Mouse (Mus musculus) forebrain, embryonic 10.5 days (tissue): Measurements from ENCODE around the gene Gm10770. TPM values are rescaled to one million over a fixed set of nuclear protein-coding genes. Genes with fewer than 3 reads are reported as not detected.
"Not testable (repeated sequence)": the region's sequence is repeated elsewhere in the genome, so short reads cannot be mapped to it uniquely, and the experiment has no call there.

Experiments
- DNase-seq: peaks from one replicate; pipeline ENCODE4 v3.0.0-alpha.2; 2017; ENCODE audit warnings: low spot score; ENCODE audit errors: extremely low spot score
- H3K27ac ChIP-seq: fragments of 300-500 bp; sonication (generic); 2 replicates; pipeline ENCODE4 v1.5.1; 2016; ENCODE audit warnings: mild to moderate bottlenecking
- H3K27me3 ChIP-seq: fragments of 300-500 bp; sonication (generic); 2 replicates; pipeline ENCODE4 v1.6.1; 2016; ENCODE audit warnings: mild to moderate bottlenecking; ENCODE audit not compliant: poor library complexity, severe bottlenecking
- H3K36me3 ChIP-seq: fragments of 300-500 bp; sonication (generic); replicated peaks from 2 replicates; pipeline ENCODE4 v1.6.1; 2016; ENCODE audit warnings: mild to moderate bottlenecking, moderate library complexity
- H3K4me1 ChIP-seq: fragments of 300-500 bp; sonication (generic); 2 replicates; pipeline ENCODE4 v1.6.1; 2016
- H3K4me3 ChIP-seq: fragments of 300-500 bp; sonication (generic); 2 replicates; pipeline ENCODE4 v1.5.1; 2016; ENCODE audit warnings: mild to moderate bottlenecking, moderate library complexity
- H3K9me3 ChIP-seq: fragments of 300-500 bp; sonication (generic); 2 replicates; pipeline ENCODE4 v1.6.1; 2016; ENCODE audit warnings: mild to moderate bottlenecking, moderate library complexity
- WGBS: fragments of 180-500 bp; shearing (Covaris S2); methylation state at CpG from one replicate; pipeline ENCODE4 v1.1.7; 2016; 5-methylcytosine and 5-hydroxymethylcytosine counted together
- polyA plus RNA-seq: library from polyadenylated mRNA; unstranded; fragments of >200 nt; fragmentation: Nextera tagmentation; extraction: Ambion mirVana; gene quantifications from 2 replicates; pipeline ENCODE4 v1.2.1, GENCODE M21; 2016

Gm10770 gene
- not detected in 2 replicates for polyA plus RNA-seq

DNA sequence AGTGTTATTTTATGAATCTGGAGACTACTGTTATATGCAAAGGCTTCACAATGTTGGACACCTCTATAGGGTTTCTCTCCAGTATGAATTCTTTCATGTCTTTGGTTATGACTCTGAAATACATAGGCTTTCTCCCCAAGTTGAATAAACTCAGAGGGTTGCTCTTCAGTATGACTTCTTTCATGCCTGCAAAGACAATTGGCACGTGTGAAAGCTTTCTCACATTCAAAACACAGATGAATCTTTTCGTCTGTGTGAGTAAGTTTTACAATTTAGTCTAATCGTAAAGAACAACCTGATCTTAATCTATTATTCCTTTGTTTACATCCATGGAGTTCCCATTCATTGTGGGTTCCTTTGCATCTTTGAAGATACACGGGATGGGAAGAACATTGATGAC, at the start of gene Gm10770:
TSS of gene Gm10770 (minus strand) at position 101 of the 400 bp plus-strand sequence.
- not testable (repeated sequence) for DNase-seq, H3K27me3 ChIP-seq, H3K4me1 ChIP-seq, H3K27ac ChIP-seq, H3K36me3 ChIP-seq, H3K4me3 ChIP-seq
- 86% methylated on average over 4 of the region's 4 CpGs for WGBS
- H3K9me3 ChIP-seq, result peaks cover 24% of the 10 kb centered on the region

DNA sequence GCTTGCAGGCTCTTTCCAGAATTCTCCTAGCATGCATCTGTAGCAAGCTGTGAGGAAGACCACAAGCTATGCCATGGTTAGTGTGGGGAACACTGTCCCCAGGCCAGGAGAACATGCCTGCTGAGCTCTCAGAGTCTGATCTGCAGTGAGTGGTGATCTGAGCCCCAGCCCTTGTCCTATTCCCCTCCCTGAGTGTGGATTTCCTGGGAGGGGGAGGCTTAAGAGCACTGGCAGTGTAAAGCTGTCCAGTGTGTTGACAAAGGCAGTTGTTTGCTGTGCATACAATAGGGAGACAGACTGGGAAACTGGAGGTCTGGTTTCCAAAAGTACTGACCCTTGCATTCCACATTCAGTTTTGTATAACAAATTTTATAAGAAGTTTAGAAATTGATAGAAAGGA, 43.8 kb upstream of the Gm10770 start:
- not testable (repeated sequence) for DNase-seq, H3K36me3 ChIP-seq, H3K27ac ChIP-seq, H3K27me3 ChIP-seq, H3K9me3 ChIP-seq, H3K4me1 ChIP-seq, H3K4me3 ChIP-seq

DNA sequence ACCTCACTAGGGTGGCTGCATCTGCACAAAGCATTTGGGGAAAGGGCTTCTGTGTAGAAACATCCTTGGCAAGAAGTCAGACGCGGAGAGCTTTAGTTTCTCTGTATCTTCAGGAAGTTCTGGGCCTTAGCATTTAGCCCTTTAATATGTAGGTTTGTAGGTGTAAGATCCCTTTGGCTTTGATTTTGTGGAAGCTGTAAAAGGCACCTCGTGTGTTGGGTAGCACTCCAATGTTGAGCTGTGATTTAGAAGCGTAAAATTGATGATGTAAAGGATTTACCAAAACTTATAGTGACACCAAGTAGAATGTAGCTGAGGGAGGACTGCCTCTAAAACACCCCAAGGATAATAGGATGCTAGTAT, 38.9 kb upstream of the Gm10770 start:
- not testable (repeated sequence) for H3K36me3 ChIP-seq, H3K27me3 ChIP-seq, H3K9me3 ChIP-seq, H3K4me1 ChIP-seq, DNase-seq
- Histone ChIP-seq H3K27ac (peak overlapping the region; percentile 80), H3K4me3 (peak overlapping the region; percentile 51)
- WGBS, result 14% methylated on average over 3 of the region's 4 CpGs

DNA sequence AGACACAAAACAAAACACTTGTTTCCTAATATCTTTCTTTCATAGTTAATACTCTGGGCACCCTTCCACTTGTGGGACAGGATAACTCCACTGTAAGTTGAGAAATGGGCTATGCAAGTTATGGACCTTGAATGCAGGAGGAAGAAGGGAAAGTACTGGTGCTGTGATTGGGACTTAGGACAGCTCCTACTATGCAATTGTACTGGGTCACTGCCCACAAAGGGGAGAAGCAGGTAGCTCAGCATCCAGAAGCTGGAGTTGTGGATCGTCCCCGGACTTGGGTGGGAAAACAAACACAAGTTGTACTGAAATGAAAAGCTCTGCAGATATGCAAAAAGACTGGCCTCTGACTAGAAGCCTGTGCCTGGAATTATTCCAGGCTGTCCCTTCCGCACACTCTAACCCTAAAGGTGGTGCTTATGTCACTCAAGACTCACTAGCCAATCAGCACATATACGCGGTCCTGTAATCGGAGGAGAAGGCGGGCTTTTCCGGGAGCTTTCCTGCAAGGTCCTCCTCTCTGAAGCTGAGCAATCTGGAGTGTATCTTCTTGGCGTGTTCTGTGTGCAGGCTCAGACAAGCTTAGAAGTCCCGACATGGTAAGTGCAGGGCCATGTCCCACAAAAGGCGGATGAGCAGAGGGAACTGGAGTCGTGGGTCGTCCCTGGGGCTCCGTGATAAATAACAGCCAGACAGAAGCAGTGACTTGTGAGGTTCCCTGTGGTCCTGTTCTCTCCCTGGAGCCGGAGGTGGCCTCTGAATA, 38.3 kb upstream of the Gm10770 start, which contains the start of gene Zfp937:
TSS of gene Zfp937 (plus strand) at position 474 of the 763 bp plus-strand sequence.
- not testable (repeated sequence) for H3K9me3 ChIP-seq, H3K4me1 ChIP-seq, H3K36me3 ChIP-seq, H3K27me3 ChIP-seq
- peak; percentile 43 for DNase-seq
- Histone ChIP-seq H3K4me3 (peak within 1 kb of the TSS; percentile 51), H3K27ac (peak within 1 kb of the TSS; percentile 80)
- WGBS, result 4% methylated on average over 15 of the region's 15 CpGs

DNA sequence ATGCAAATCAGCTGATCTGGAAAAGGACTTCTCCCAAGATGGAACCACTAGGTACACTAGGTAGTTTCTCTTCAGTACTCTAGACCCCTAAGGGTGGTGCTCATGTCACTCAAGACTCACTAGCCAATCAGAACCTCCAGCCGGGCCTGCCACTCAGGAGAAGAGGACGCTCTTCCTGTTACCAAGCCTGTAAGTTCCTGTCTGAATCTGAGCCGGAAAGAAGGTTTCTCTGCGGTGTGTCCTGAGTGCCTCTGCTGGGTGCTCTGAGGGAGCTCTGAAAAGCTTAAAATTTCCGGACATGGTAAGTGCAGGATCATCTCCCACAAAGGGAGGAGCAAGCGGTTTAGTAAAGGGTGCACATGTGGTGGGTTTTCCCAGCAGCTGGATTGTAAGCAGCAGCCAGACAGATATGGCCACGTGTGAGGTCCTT, 2.1 kb upstream of the Gm10770 start, which contains the start of gene Gm14139:
TSS of gene Gm14139 (plus strand) at position 186 of the 430 bp plus-strand sequence.
- DNase-seq, result not testable (repeated sequence)
- H3K9me3 ChIP-seq, result peaks cover 20% of the 10 kb centered on the region
- WGBS, result 77% methylated on average over 7 of the region's 7 CpGs

DNA sequence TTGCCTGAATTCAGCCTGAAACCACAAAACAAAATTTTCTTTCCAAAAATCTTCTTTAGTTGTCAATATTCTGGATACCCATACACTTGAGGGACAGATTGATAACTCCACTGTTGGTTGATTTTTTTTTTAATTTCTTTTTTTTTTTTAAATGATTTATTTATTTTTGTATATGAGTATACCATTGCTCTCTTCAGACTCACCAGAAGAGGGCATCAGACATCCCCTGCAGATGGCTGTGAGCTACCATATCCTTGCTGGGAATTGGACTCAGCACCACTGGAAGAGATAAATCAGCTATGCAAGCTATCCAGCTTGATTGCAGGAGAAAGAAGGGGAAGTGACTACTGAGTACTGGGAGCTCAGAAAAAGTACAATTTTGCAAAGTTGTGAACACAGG, 1.6 kb upstream of the Gm10770 start:
- H3K36me3 ChIP-seq, H3K4me3 ChIP-seq, H3K27me3 ChIP-seq, H3K27ac ChIP-seq, H3K4me1 ChIP-seq, DNase-seq: not testable (repeated sequence)
- H3K9me3 ChIP-seq, result peaks cover 24% of the 10 kb centered on the region

More for the DNA sequence above, 2.1 kb upstream of the Gm10770 start, which contains the start of gene Gm14139:
- not testable (repeated sequence) for H3K27me3 ChIP-seq, H3K27ac ChIP-seq, H3K36me3 ChIP-seq, H3K4me1 ChIP-seq, H3K4me3 ChIP-seq

DNA sequence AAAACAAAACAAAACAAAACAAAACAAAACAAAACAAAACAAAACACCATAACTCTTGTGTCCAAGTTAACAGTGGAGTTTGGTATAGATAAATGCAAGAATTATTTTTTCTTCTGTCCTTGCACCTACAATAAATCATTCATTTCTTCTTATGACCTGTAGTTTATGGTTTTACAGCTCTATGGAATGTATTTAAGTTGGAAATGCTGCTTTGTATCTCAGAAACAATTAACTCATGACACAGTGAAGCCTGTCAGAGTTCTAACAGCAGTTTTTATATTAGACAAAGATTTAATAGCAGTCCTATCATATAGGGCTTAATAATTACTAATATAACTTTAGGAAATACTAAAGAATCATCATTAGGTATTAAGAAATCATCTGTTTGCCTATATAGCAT, 5.6 kb downstream of the Gm10770 start:
- H3K4me3 ChIP-seq, result no peak overlapping the region
- no peak overlapping the region for H3K27ac ChIP-seq
- H3K9me3 ChIP-seq, result peaks cover 20% of the 10 kb centered on the region
- H3K36me3 ChIP-seq, result no peaks in the 10 kb centered on the region
- H3K4me1 ChIP-seq, result no peaks in the 10 kb centered on the region
- H3K27me3 ChIP-seq, result no peaks in the 10 kb centered on the region
- DNase-seq, result no peak

DNA sequence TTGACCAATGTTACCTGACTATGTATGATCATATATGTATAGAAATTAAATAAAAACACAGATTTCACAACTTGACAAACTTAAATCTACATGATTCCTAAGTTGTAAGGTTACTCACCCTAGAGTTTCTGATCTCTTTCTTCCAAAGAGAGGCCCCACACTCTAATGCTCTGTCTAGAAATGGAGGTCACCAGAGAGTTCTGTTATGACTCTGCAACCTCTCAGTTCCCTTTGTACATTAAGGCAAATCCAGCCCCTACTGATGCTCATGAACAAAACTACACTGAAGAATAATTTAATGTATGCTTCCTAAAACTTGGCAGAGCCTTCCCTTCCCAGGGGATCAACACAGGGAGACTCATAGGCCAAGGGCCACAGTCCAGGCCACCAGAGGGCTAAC, 12.8 kb downstream of the Gm10770 start:
- DNase-seq, result no peak
- H3K27me3 ChIP-seq, result no peaks in the 10 kb centered on the region
- H3K4me3 ChIP-seq, result no peak overlapping the region
- no peaks in the 10 kb centered on the region for H3K4me1 ChIP-seq
- H3K36me3 ChIP-seq, result no peaks in the 10 kb centered on the region
- no peak overlapping the region for H3K27ac ChIP-seq
- no peaks in the 10 kb centered on the region for H3K9me3 ChIP-seq

DNA sequence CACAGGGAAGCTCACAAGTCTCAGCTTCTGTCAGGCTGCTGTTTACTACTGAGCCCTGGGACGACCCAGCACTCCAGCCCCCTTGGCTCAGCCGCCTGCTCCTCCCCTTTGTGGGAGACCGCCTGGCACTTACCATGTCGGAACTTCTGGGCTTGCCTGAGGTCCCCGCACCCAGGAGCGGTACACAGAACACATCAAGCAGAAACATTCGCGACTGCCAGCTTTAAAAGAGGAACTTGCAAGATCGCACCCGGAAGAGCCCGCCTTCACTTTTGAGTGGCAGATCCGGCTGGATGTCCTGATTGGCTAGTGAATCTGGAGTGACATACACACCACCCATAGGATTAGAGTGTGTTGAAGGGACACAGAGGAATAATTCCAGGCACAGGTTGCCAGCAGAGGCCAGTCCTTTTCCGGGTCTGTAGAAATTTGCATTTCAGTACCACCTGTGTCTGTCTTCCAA, 43.0 kb downstream of the Gm10770 start, which contains the start of gene Zfp120:
TSS of gene Zfp120 (minus strand) at position 274 of the 463 bp plus-strand sequence.
- peaks cover 9% of the 10 kb centered on the region for H3K4me1 ChIP-seq
- peaks cover 23% of the 10 kb centered on the region for H3K36me3 ChIP-seq
- no peaks in the 10 kb centered on the region for H3K27me3 ChIP-seq
- peaks cover 12% of the 10 kb centered on the region; the same call in 1 of the 2 replicates for H3K9me3 ChIP-seq
- peak; percentile 78 for DNase-seq
- WGBS, result under 1% methylated on average over 13 of the region's 13 CpGs
- H3K4me3 ChIP-seq, result peak within 1 kb of the TSS; percentile 61
- H3K27ac ChIP-seq, result peak within 1 kb of the TSS; percentile 83

DNA sequence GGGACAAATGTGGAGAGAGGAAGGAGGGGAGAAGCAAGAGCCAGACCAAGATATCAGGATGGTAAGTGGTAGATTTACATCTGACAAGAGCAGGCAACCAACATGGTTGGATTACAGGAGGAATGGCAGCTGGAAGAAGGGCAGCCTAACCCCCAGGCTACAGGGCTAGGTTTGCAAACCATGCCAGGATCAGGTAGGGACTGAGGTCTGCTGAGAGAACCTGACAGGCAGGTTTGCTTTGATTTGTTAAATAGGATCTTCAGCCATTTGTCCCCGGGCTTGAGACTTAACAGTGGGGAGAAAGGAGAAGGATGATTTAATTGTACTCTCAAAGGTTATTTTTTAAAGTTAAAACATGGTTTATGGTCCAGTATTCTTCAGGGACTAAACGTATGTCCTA, 46.7 kb downstream of the Gm10770 start:
- WGBS, result 91% methylated on average over 2 of the region's 2 CpGs

DNA sequence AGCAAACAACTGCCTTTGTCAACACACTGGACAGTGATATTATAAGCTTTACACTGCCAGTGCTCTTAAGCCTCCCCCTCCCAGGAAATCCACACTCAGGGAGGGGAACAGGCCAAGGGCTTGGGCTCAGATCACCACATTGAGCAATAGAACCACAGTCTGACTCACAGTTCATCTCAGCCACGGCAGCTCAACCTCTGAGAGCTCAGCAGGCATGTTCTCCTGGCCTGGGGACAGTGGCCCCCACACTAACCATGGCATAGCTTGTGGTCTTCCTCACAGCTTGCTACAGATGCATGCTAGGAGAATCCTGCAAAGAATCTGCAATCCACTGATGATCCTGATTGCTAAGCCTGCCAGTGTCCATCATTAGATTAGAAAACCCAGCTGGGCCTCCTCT, 47.5 kb downstream of the Gm10770 start:
- Histone ChIP-seq H3K36me3 (peaks cover 54% of the 10 kb centered on the region), H3K9me3 (peaks cover 46% of the 10 kb centered on the region)
- WGBS, result 89% methylated on average over 1 of the region's 1 CpGs
- H3K27ac ChIP-seq, H3K27me3 ChIP-seq, H3K4me3 ChIP-seq, DNase-seq, H3K4me1 ChIP-seq: not testable (repeated sequence)

More for the DNA sequence above, 46.7 kb downstream of the Gm10770 start:
- H3K4me3 ChIP-seq, result no peak overlapping the region
- H3K27ac ChIP-seq, result no peak overlapping the region
- H3K4me1 ChIP-seq, result peaks cover 9% of the 10 kb centered on the region
- DNase-seq, result no peak
- peaks cover 51% of the 10 kb centered on the region for H3K36me3 ChIP-seq
- H3K27me3 ChIP-seq, result no peaks in the 10 kb centered on the region
- H3K9me3 ChIP-seq, result peaks cover 39% of the 10 kb centered on the region
